Mouse (Mus musculus) adrenal gland, postnatal 36 days (tissue): ENCODE measurements around the gene Nsf. TPM values are rescaled to one million over a fixed set of nuclear protein-coding genes. Genes with fewer than 3 reads are reported as not detected.

Source experiments
- DNase-seq, 2 experiments: peaks; one replicate each; pipeline ENCODE4 v3.0.0; 2021; ENCODE audit warnings: mixed read lengths in 1 of 2
- total RNA-seq, 2 experiments: library from RNA; stranded (reverse); gene quantifications; 2 replicates each; pipeline ENCODE4 v1.2.3; 2021

The Nsf gene
- total RNA-seq, 2 experiments from 2014 or later = 131 to 199 TPM

DNA sequence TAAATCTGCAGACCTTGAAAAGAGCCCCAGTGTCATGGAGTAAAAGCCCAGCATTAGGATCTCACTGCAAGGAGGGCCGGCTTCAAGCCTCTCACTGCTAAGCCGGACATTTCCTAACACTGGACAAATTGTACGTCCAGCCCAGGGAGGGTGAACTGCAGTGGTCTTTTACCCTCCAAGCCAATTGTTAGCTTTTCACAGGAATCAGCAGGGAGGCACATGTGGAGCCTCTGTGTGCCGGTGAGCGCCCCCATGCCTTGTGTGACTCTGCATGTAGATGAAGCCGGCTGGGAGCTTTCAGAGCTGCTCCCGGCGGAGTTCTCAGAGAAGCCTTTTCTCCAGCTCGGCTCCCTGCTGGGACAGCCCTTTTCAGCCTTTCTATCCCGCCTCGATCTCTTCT, 113.0 kb downstream of the Nsf start:
- no peak for DNase-seq

DNA sequence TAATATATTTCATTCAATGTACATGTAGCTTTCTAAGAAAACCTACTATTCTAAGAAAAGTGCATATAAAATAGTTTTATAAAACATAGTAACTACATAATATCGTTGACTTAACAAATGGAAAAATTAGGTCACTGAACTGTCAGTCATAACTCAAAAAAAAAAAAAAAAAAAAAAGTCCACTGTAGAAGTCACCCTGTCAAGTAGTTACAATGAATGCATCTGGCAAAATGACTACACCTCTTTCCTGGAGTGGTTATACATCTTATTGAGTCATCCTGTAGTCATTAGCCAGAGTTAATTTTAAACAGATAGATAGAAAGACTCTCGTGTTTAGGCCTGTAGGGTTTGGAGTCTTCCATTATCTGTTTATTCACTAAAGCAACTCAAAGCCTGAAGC, 114.9 kb downstream of the Nsf start:
- no peak for DNase-seq

GRCm38 (mm10) chr11:103832331-103832730, 121.5 kb downstream of the Nsf start:
- no peak for DNase-seq

- DNase-seq = no peak
These were observed 122.1 kb downstream of the Nsf start for GRCm38 (mm10) chr11:103831766-103832165.

DNA sequence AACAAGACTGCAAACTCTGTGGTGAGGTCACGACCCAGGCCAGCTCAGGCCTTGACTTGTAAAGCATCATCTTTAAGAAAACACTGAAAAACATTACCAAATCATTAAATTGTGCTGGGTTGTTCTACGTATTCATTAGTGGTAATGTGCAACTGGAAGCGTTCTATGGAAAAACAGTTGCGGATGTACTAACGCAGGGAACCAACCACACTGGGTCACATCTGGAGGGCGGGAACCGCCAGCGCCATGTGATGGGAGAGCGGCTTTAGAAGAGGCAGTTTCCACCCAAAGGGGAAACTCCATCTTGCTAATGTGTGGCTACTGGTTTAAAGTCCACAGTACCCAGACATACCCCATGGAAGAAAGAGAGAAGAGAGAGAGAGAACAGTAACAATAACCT, 123.4 kb downstream of the Nsf start:
- no peak for DNase-seq

- peak; percentile 60 to 62 for DNase-seq
These were observed 123.9 kb downstream of the Nsf start for GRCm38 (mm10) chr11:103829956-103830355.

GRCm38 (mm10) chr11:103828866-103829265, 125.0 kb downstream of the Nsf start:
- no peak for DNase-seq

- no peak for DNase-seq
These were observed 126.7 kb downstream of the Nsf start for GRCm38 (mm10) chr11:103827201-103827600.

DNA sequence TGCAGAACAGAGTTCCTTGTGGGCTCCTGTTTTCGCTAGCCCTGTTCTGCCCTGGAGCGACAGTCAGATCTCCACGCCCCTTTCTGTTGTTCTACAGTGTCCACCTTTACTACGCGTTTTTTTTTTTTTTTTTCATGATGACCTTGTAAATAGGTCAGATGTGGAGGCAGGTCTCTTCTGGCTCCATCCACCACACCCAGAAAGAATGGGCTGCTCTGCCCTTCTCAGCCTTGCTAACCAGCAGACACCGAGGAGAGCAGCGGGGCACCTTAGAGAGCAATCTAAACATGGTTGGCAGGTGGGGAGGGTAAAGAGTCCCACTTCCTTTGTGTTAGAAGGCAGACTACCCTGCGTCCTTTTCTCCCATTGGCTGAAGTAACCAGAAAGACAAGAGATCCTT, 137.1 kb downstream of the Nsf start:
- DNase-seq = no peak

DNA sequence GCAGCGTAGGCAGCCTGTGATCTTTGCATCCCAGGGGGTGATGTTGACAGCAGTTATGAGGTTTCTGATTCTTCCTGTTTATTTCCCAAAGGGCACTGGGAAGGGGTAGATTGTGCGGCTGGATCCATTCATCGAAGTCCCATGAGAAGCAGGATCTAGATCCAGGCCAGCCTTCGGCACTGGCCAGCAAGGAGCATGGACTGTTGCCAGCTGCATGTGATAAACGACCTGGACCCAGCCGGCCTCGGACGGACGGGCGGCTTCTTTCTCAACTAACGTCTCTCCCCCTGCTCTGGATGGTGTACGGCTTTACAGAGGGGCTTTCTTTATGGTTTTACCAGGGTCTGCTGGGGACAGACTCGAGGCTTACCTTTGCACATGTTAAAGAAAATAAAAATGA, 137.9 kb downstream of the Nsf start:
- peak; percentile 74 to 76 for DNase-seq

DNA sequence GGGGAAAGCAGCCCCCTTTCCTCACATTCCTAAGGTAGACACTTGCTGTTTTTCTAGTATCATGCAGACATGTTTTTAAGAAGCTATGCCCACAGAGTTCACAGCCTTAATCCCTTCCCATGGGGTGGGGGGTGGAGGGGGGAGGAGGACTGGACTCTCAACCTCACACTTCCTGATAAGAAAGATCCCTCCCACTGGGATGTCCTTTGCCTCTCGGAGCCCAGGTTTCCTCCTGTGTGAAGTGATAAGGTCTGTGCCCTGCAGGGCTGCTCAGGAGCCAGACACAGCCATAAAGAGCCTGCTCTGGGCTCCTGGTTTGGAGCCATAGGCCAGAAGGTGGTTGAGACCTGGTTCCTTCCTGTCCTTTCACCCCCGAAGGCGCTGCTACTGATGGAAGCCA, 139.0 kb downstream of the Nsf start:
- no peak for DNase-seq

DNA sequence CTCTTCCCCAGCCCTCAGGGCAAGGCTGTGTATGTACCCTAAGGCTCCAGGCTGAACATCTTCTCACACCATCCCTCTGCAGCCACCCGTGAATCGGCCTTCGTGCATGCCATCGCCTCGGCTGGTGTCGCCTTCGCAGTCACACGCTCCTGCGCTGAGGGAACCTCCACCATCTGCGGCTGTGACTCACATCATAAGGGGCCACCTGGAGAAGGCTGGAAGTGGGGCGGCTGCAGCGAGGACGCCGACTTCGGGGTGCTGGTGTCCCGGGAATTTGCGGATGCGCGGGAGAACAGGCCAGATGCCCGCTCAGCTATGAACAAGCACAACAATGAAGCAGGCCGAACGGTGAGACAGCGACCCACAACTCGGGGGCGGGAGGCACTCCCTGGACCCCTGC, 142.6 kb downstream of the Nsf start:
- DNase-seq = no peak

GRCm38 (mm10) chr11:103810631-103811030, 143.2 kb downstream of the Nsf start:
- DNase-seq = no peak

- peak; percentile 23 to 51 for DNase-seq
These were observed 144.0 kb downstream of the Nsf start for GRCm38 (mm10) chr11:103809611-103810598.

GRCm38 (mm10) chr11:103808771-103809610, 144.9 kb downstream of the Nsf start:
- DNase-seq = no peak

DNA sequence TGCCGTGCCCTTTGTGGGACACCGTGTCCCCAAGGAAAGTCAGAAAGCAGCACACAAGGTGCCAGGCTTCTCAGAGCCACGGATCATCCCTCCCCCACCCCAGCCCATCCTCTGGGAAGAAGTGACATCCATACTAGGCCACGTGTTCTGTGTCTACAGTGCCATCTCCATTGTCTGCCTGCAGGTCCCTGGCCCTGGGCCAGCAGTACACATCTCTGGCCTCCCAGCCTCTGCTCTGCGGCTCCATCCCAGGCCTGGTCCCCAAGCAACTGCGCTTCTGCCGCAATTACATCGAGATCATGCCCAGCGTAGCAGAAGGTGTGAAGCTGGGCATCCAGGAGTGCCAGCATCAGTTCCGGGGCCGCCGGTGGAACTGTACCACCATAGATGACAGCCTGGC, 145.9 kb downstream of the Nsf start:
- no peak for DNase-seq

DNA sequence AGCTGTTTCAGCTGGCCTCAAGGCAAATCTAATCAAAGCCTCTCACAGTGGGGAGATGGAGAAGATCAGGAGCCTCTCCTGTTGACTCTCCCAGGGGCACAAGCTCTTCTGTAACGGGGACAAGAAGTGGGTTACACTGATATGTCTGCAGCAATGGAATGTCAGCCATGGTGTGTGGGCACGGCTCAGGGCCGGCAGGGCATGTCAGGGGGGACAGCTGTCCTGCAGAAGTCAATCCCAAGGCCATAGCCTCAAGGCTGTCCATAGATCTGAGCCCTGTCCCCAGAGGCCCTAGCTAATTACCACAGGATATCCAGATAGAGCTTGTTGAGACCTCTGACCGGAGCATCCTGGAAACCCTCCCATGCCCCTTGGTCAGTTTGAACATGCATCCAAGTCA, 149.1 kb downstream of the Nsf start:
- no peak for DNase-seq

DNA sequence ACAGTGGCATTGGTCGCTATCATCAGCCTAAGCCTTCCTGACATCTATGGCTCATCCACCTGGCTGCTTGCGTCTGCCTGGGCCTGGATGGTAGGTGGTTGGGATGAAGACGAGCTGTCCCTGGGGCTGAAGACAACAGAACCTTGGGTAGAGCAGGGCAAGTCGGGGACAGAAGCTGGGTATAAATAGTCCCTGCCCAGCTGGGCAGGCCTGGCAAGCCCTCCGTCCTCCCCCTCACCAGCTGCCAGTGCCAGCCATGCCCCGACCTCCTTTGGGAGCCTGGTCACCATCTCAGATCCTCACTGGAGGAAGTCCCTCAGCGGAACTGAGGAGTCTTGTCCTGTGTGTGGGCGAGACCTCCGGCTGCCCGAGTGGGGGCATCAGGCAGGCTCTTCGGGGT, 149.7 kb downstream of the Nsf start:
- no peak for DNase-seq

DNA sequence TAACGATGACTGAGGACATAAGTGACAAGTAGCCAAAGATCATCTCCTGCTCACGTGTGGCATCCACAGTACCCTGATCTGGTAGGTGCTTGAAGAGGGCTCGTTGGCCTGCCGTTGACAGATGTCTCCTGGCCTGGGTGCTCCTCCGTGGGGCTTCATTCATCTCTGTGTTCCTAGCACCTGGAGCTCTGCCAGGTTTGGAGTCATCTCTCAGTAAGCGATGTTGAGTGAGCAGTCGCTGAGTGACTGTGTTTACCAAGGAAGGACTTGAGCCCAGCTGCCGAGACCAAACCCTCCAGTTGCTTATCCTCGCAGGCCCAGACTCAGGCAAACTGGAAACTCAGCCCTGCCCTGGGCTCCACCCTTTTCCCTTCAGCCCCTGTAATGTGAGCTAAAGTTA, 152.7 kb downstream of the Nsf start:
- peak; percentile 20 to 76 for DNase-seq

GRCm38 (mm10) chr11:103789951-103790350, 163.9 kb downstream of the Nsf start:
- no peak for DNase-seq

- DNase-seq = peak; percentile 62 to 74
These were observed 173.7 kb downstream of the Nsf start for GRCm38 (mm10) chr11:103780152-103780551.

GRCm38 (mm10) chr11:103774228-103774530, 179.7 kb downstream of the Nsf start:
- DNase-seq = no peak
